Mouse (Mus musculus) heart, postnatal 0 days (tissue): ENCODE measurements around the gene Amigo1. TPM values are rescaled to one million over a fixed set of nuclear protein-coding genes. Genes with fewer than 3 reads are reported as not detected.
A peak's percentile ranks its signal among the peaks of the same experiment; 100 is the strongest.

Experiments
- ATAC-seq: fragments of 200-750 bp; cut with Nextera tagmentation; 2 replicates; pipeline ENCODE4 v1.8.0; 2017; ENCODE audit warnings: low read depth, moderate number of reproducible peaks, moderate library complexity; ENCODE audit not compliant: insufficient read depth
- DNase-seq: peaks from one replicate; pipeline ENCODE4 v3.0.0-alpha.2; 2016; ENCODE audit warnings: low spot score
- H3K27ac ChIP-seq: fragments of 300-500 bp; sonication (generic); 2 replicates; pipeline ENCODE4 v1.5.1; 2014; ENCODE audit warnings: low read depth, mild to moderate bottlenecking
- H3K27me3 ChIP-seq: fragments of 300-500 bp; sonication (generic); 2 replicates; pipeline ENCODE4 v1.6.1; 2014; ENCODE audit warnings: low read length, mixed read lengths; ENCODE audit not compliant: control insufficient read depth, insufficient read depth
- H3K36me3 ChIP-seq: fragments of 300-500 bp; sonication (generic); replicated peaks from 2 replicates; pipeline ENCODE4 v1.6.1; 2014; ENCODE audit warnings: low read length, mixed read lengths; ENCODE audit not compliant: control insufficient read depth, insufficient read depth
- H3K4me1 ChIP-seq: fragments of 300-500 bp; sonication (generic); 2 replicates; pipeline ENCODE4 v1.6.1; 2014; ENCODE audit warnings: antibody characterized with exemption; ENCODE audit not compliant: control insufficient read depth, insufficient read depth
- H3K4me2 ChIP-seq: fragments of 300-500 bp; sonication (generic); 2 replicates; pipeline ENCODE4 v1.6.1; 2014; ENCODE audit warnings: low read depth, mild to moderate bottlenecking, low read length, moderate library complexity
- H3K4me3 ChIP-seq: fragments of 300-500 bp; sonication (generic); 2 replicates; pipeline ENCODE4 v1.5.1; 2014; ENCODE audit warnings: low read depth, low read length
- H3K9ac ChIP-seq: fragments of 300-500 bp; sonication (generic); replicated peaks from 2 replicates; pipeline ENCODE4 v1.6.1; 2014; ENCODE audit warnings: low read depth, low read length, mixed read lengths
- H3K9me3 ChIP-seq: fragments of 300-500 bp; sonication (generic); replicated peaks from 2 replicates; pipeline ENCODE4 v1.6.1; 2016; ENCODE audit warnings: low read length; ENCODE audit not compliant: control insufficient read depth
- CTCF ChIP-seq: IDR thresholded peaks from 2 replicates; pipeline ENCODE4 v1.5.1; 2016; ENCODE audit warnings: antibody characterized with exemption, control low read depth, low read depth
- EP300 ChIP-seq: IDR thresholded peaks from 2 replicates; pipeline ENCODE4 v1.6.1; 2016; ENCODE audit warnings: antibody characterized with exemption, low read depth
- WGBS: fragments of 180-500 bp; shearing (Covaris S2); extraction: QIAGEN DNeasy Blood & Tissue Kit; methylation state at CpG from one replicate; pipeline ENCODE4 v1.1.7; 2014; 5-methylcytosine and 5-hydroxymethylcytosine counted together
- polyA plus RNA-seq: library from polyadenylated mRNA; unstranded; fragments of >200 nt; fragmentation: Nextera tagmentation; extraction: Ambion mirVana; gene quantifications from 2 replicates; pipeline ENCODE4 v1.2.1, GENCODE M21; 2015
- total RNA-seq: library from RNA; depleted of rRNA; stranded (reverse); fragments of >200 nt; gene quantifications from 2 replicates; pipeline ENCODE4 v1.2.3, GENCODE M21; 2014; ENCODE audit warnings: low replicate concordance; rRNA removed

Gene Amigo1
- 5.0 and 11.9 TPM in 2 replicates for total RNA-seq
- 3.5 and 3.8 TPM in 2 replicates for polyA plus RNA-seq

- H3K4me1 ChIP-seq = no peaks in the 10 kb centered on the region
- H3K9me3 ChIP-seq = no peaks in the 10 kb centered on the region
- peak; percentile 62 for ATAC-seq
- no peaks in the 10 kb centered on the region for H3K36me3 ChIP-seq
- TF ChIP-seq CTCF = no peak
- no peak for TF ChIP-seq EP300
- H3K4me2 ChIP-seq = peak within 1 kb of the TSS; percentile 89
- H3K9ac ChIP-seq = peak within 1 kb of the TSS; percentile 54
- WGBS = 3% methylated on average over 65 of the region's 100 CpGs
- H3K27me3 ChIP-seq = peaks cover 5% of the 10 kb centered on the region; the same call in 1 of the 2 replicates
- DNase-seq = no peak
- peak within 1 kb of the TSS; percentile 71 for H3K4me3 ChIP-seq
- no peak within 1 kb of the TSS for H3K27ac ChIP-seq
Measured at GRCm38 (mm10) chr3:108186098-108187047, at the start of gene Amigo1. TSS of gene Amigo1 (plus strand) at chr3:108186335.

- H3K36me3 ChIP-seq = peaks cover 10% of the 10 kb centered on the region
- H3K4me2 ChIP-seq = no peak overlapping the region
- TF ChIP-seq EP300 (no peak), CTCF (no peak)
- no peak for ATAC-seq
- H3K9ac ChIP-seq = no peak overlapping the region
- H3K9me3 ChIP-seq = no peaks in the 10 kb centered on the region
- 61% methylated on average over 1 of the region's 1 CpGs for WGBS
- 0 out of 2 replicates have a peak, but pooled peaks cover 3% of the 10 kb centered on the region for H3K4me1 ChIP-seq
- H3K27ac ChIP-seq = no peak overlapping the region
- no peak for DNase-seq
- H3K27me3 ChIP-seq = no peaks in the 10 kb centered on the region
- H3K4me3 ChIP-seq = no peak overlapping the region
Measured at GRCm38 (mm10) chr3:108139113-108139512, 47.0 kb upstream of the Amigo1 start.

- no peak for ATAC-seq
- TF ChIP-seq EP300 = no peak
- TF ChIP-seq CTCF = no peak
Measured at GRCm38 (mm10) chr3:108140786-108141185, 45.3 kb upstream of the Amigo1 start.

GRCm38 (mm10) chr3:108145534-108146445 is 40.3 kb upstream of the Amigo1 start, which contains the start of gene Gnai3:
TSS of gene Gnai3 (minus strand) at chr3:108146146.
- DNase-seq = peak; percentile 94
- ATAC-seq = peak; percentile 93

More at GRCm38 (mm10) chr3:108140786-108141185, 45.3 kb upstream of the Amigo1 start:
- no peaks in the 10 kb centered on the region for H3K27me3 ChIP-seq
- H3K9ac ChIP-seq = no peak overlapping the region
- WGBS = 65% methylated on average over 4 of the region's 4 CpGs
- peaks cover 10% of the 10 kb centered on the region for H3K4me1 ChIP-seq
- H3K4me2 ChIP-seq = no peak overlapping the region
- no peaks in the 10 kb centered on the region for H3K9me3 ChIP-seq
- H3K4me3 ChIP-seq = no peak overlapping the region
- DNase-seq = no peak
- peaks cover 10% of the 10 kb centered on the region for H3K36me3 ChIP-seq
- no peak overlapping the region for H3K27ac ChIP-seq

GRCm38 (mm10) chr3:108146671-108147070 is 39.5 kb upstream of the Amigo1 start:
- Histone ChIP-seq H3K4me3 (peak overlapping the region; percentile 82), H3K9me3 (no peaks in the 10 kb centered on the region), H3K4me1 (peaks cover 22% of the 10 kb centered on the region), H3K27me3 (no peaks in the 10 kb centered on the region), H3K9ac (peak overlapping the region; percentile 90; the same call in 1 of the 2 replicates), H3K27ac (peak overlapping the region; percentile 95), H3K4me2 (peak overlapping the region; percentile 59), H3K36me3 (no peaks in the 10 kb centered on the region; the same call in 1 of the 2 replicates)
- ATAC-seq (no peak), DNase-seq (no peak)
- TF ChIP-seq EP300 (no peak), CTCF (no peak)
- WGBS = 50% methylated on average over 5 of the region's 5 CpGs

More at GRCm38 (mm10) chr3:108145534-108146445, 40.3 kb upstream of the Amigo1 start, which contains the start of gene Gnai3:
- H3K36me3 ChIP-seq = no peaks in the 10 kb centered on the region; the same call in none of the 2 replicates
- H3K9ac ChIP-seq = peak within 1 kb of the TSS; percentile 90
- no peaks in the 10 kb centered on the region for H3K9me3 ChIP-seq
- H3K4me1 ChIP-seq = peaks cover 22% of the 10 kb centered on the region
- no peaks in the 10 kb centered on the region for H3K27me3 ChIP-seq
- H3K4me2 ChIP-seq = peak within 1 kb of the TSS; percentile 59
- H3K27ac ChIP-seq = peak within 1 kb of the TSS; percentile 95
- under 1% methylated on average over 62 of the region's 63 CpGs for WGBS
- peak within 1 kb of the TSS; percentile 82 for H3K4me3 ChIP-seq
- TF ChIP-seq CTCF (peak; percentile 28; the same call in 1 of the 2 replicates), EP300 (peak; percentile 69; the same call in 1 of the 2 replicates)
